Mouse (Mus musculus) heart, postnatal 0 days (tissue): ENCODE measurements around the gene Nsd1.

Source experiments
- CTCF ChIP-seq: IDR thresholded peaks from 2 replicates; pipeline ENCODE4 v1.5.1; 2016; ENCODE audit warnings: antibody characterized with exemption, control low read depth, low read depth
- EP300 ChIP-seq: IDR thresholded peaks from 2 replicates; pipeline ENCODE4 v1.6.1; 2016; ENCODE audit warnings: antibody characterized with exemption, low read depth

- TF ChIP-seq CTCF (no peak), EP300 (no peak)
Measured at GRCm38 (mm10) chr13:55172336-55172770, 37.2 kb upstream of the Nsd1 start.
